Mouse (Mus musculus) urinary bladder, postnatal 25 days (tissue): ENCODE measurements around the gene Apoe.

Source experiments
- DNase-seq: peaks from one replicate; pipeline ENCODE4 v3.0.0; 2022; ENCODE audit warnings: low spot score

Apoe gene

DNA sequence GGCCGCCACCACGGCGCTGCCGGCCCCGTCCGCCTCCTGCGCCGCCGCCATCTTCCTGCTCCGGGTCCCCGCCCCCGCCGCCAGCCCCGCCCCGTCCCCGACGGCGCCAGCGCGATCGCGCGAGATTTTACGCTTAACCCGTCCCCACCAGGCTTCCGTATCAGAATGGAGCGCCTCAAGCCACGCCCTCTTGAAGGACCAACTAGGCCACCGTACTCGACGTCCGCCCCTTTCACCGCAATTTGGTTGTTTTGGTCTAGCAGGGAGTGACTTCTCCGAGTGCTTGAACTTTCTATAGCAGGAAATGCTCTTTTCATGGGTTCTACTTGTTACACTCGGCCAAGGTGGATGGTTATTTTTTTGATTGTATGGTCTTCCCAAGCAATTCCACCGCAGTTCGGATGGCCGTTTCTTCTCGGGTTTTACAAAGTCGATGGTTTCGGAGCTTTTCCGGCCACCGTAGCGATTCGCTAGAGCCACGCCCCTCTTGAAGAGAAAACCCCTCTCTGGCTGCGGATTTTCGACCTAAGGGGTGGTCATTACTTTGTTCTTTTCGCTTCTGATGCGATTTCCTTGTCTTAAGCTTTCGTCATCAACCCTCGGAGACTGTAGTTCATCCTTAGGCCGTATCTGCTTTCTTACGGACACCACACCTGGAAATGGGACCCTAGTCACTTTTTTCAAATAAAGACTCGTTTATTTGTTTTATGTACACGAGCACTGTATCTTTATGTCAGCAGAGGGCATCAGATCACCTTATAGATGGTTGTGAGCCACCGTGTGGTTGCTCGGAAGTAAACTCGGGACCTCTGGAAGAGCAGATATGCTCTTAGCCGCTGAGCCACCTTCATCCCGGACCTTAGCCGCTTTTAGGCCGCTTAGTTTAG is 33.8 kb downstream of the Apoe start, which contains the start of gene Clptm1:
Gene Clptm1 (minus strand): TSS at position 79 of the 887 bp plus-strand sequence.
- peak; percentile 95 for DNase-seq

- no peak for DNase-seq
Observed at GRCm38 (mm10) chr7:19664455-19664954, 34.5 kb downstream of the Apoe start.

DNA sequence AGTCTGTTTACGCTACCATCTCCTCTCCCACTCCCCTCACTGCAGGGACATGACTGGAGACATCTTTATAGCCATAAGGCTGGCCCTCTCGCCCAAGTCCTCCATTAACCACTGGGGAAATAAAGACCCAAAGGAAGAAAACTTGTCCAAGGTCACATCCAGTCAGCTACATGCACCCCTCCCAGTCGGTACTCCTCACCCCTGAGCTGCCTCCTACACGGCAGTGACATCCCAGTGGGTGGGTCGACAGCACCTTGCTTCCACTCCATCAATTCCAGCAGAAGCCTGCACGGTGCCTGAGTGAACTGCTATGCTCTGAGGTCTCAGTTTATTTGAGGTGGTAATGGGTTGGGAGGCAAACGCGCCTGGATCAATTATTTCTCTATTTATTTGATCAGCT is 35.0 kb downstream of the Apoe start:
- DNase-seq: no peak

GRCm38 (mm10) chr7:19652614-19653013 is 46.4 kb downstream of the Apoe start:
- DNase-seq: no peak

GRCm38 (mm10) chr7:19651063-19651786 is 47.8 kb downstream of the Apoe start:
- DNase-seq: no peak
